Mouse (Mus musculus) brown adipose tissue, adult 24 weeks (tissue): ENCODE results near the gene Fignl2. TPM values are rescaled to one million over a fixed set of nuclear protein-coding genes. Genes with fewer than 3 reads are reported as not detected.

ENCODE experiments used
- H3K27ac ChIP-seq: fragments of 200-500 bp; replicated peaks from 2 replicates; pipeline ENCODE4 v1.5.1; 2012; ENCODE audit warnings: low read depth, mild to moderate bottlenecking, low read length
- H3K4me1 ChIP-seq: fragments of 200-500 bp; 2 replicates; pipeline ENCODE4 v1.6.1; 2012; ENCODE audit warnings: low read length, mixed read lengths; ENCODE audit not compliant: control insufficient read depth, insufficient read depth, insufficient read length
- H3K4me3 ChIP-seq: fragments of 200-500 bp; 2 replicates; pipeline ENCODE4 v1.5.1; 2012; ENCODE audit warnings: low read depth, mild to moderate bottlenecking, low read length, moderate library complexity; ENCODE audit not compliant: insufficient read depth
- polyA plus RNA-seq: library from polyadenylated mRNA; stranded (reverse); fragments of >200 nt; gene quantifications from 2 replicates; pipeline ENCODE4 v1.2.4, GENCODE M21; 2012; ENCODE audit not compliant: missing spikeins, insufficient read depth, insufficient read length

Fignl2 gene
- polyA plus RNA-seq, 1 experiment: 3.0 TPM

DNA sequence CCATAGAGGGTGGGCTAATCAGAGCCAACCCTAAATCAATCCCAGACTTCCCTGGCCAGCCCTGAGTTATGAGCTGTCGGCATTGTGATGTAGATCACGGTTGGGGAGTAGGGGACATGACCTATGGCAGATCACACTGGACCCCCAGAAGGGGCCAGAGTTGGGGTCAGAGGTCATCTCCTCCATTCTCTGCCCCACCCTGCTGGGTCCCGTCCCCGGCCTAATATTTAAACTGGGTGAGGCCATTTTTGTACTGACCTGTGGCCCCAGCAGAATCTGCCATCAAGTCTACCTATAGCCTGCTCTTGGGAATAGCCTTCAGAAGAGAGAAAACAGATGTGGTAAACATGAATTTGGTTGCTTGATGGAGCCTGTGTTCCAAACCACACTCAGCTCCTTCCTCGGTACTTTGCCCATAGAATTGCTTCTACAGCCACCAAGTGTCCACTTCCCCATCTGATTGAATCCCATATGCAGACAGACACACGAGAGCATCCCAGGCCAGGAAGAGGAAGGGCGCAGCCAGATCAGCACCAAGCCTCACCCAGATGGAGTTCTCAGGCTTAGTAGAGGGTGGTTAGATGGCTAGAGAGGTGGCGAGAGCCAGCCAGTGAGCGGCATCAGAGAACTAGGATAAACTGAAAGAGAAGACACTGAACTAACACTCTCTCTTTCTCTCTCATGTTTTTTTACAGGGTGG, 25.4 kb upstream of the Fignl2 start:
- Histone ChIP-seq H3K4me3 (no peak overlapping the region), H3K27ac (no peak overlapping the region), H3K4me1 (no peaks in the 10 kb centered on the region; the same call in 1 of the 2 replicates)

GRCm38 (mm10) chr15:101100996-101101395, 22.6 kb upstream of the Fignl2 start:
- no peak overlapping the region for H3K27ac ChIP-seq
- H3K4me1 ChIP-seq: peaks cover 9% of the 10 kb centered on the region
- H3K4me3 ChIP-seq: no peak overlapping the region

GRCm38 (mm10) chr15:101097985-101098651, 19.8 kb upstream of the Fignl2 start:
- no peak overlapping the region for H3K27ac ChIP-seq
- H3K4me1 ChIP-seq: peaks cover 12% of the 10 kb centered on the region
- no peak overlapping the region for H3K4me3 ChIP-seq

DNA sequence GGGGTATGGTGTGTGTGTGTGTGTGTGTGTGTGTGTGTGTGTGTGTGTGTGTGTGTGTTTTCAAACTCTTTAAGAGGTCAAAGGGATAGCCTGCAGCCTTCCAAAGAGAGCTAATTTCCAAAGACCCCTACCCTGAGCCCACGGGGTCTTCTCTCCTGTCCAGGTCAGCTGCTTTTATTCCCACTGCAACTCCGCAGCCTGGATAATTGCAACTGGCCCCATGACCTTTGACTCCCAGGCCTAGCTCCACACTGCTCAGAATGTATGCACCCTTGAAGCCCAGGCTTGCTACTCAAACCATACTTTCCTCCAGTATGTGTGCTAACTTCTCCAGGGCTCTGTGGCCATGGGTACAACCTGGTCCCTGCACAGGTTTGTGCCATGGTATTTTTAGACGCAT, 17.0 kb upstream of the Fignl2 start:
- H3K4me3 ChIP-seq: no peak overlapping the region
- no peak overlapping the region for H3K27ac ChIP-seq
- H3K4me1 ChIP-seq: peaks cover 28% of the 10 kb centered on the region

GRCm38 (mm10) chr15:101094979-101095378, 16.6 kb upstream of the Fignl2 start:
- Histone ChIP-seq H3K4me1 (peaks cover 28% of the 10 kb centered on the region), H3K27ac (no peak overlapping the region), H3K4me3 (no peak overlapping the region)

- H3K4me1 ChIP-seq: peaks cover 28% of the 10 kb centered on the region
- H3K27ac ChIP-seq: no peak overlapping the region
- H3K4me3 ChIP-seq: no peak overlapping the region
Observed at GRCm38 (mm10) chr15:101093988-101094387, 15.6 kb upstream of the Fignl2 start.

- H3K4me3 ChIP-seq: peak overlapping the region; percentile 17; the same call in 1 of the 2 replicates
Observed at GRCm38 (mm10) chr15:101092829-101093648, 14.7 kb upstream of the Fignl2 start.

GRCm38 (mm10) chr15:101092121-101092828, 13.9 kb upstream of the Fignl2 start:
- Histone ChIP-seq H3K27ac (peak overlapping the region; percentile 52), H3K4me3 (no peak overlapping the region), H3K4me1 (peaks cover 23% of the 10 kb centered on the region)

More at GRCm38 (mm10) chr15:101092829-101093648, 14.7 kb upstream of the Fignl2 start:
- peaks cover 26% of the 10 kb centered on the region for H3K4me1 ChIP-seq
- H3K27ac ChIP-seq: peak overlapping the region; percentile 52

GRCm38 (mm10) chr15:101091551-101091950, 13.2 kb upstream of the Fignl2 start:
- Histone ChIP-seq H3K4me1 (peaks cover 20% of the 10 kb centered on the region), H3K27ac (no peak overlapping the region), H3K4me3 (no peak overlapping the region)

- H3K27ac ChIP-seq: no peak overlapping the region
- H3K4me3 ChIP-seq: no peak overlapping the region
- peaks cover 23% of the 10 kb centered on the region for H3K4me1 ChIP-seq
Observed at GRCm38 (mm10) chr15:101088291-101088690, 9.9 kb upstream of the Fignl2 start.

GRCm38 (mm10) chr15:101086956-101087355, 8.6 kb upstream of the Fignl2 start:
- peaks cover 17% of the 10 kb centered on the region for H3K4me1 ChIP-seq
- H3K4me3 ChIP-seq: no peak overlapping the region
- no peak overlapping the region for H3K27ac ChIP-seq

DNA sequence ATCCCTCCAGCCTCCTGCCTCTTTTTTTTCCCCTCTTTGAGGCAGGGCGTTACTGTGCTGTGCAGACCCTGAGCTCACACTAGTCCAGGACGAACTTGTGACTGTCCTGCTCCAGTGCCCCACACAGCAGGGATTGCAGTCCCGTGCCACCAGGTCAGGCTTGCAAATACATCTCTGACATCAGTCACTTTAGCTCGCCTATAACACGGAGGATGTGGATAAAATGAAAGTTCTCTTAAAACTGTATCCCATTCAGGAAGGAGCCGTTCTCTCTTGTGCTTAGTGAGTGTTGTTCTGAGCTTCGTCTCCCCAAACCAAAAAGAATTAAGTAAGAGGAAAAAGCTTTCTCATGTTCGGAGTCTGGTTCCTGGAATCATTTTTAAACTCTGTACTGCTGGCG, 8.1 kb upstream of the Fignl2 start:
- peaks cover 17% of the 10 kb centered on the region for H3K4me1 ChIP-seq
- 0 out of 2 replicates have a peak overlapping the region, but pooled peaks have one; percentile 5 for H3K27ac ChIP-seq
- H3K4me3 ChIP-seq: no peak overlapping the region

DNA sequence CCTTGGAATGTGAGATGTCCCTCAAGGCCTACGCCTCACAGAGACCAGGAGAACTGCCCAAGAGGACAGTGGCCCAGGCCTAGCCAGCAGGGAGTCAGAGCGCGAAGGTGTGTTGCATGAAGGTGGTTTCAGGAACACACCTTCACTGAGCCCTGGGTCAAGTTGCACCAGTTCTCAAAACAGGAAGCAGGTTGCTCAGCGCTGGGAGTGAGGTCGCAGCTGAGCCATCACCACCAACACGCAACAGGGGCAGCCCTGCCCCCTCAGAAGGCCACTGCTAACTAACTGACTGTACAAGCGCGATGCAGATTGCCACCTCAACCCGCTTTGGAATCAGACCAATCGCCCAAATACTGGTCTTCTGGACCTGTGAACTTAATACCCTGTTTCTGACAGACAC, 6.1 kb upstream of the Fignl2 start:
- no peak overlapping the region for H3K27ac ChIP-seq
- peaks cover 32% of the 10 kb centered on the region for H3K4me1 ChIP-seq
- H3K4me3 ChIP-seq: no peak overlapping the region

- Histone ChIP-seq H3K27ac (peak overlapping the region; percentile 49), H3K4me1 (peaks cover 38% of the 10 kb centered on the region), H3K4me3 (no peak overlapping the region)
Observed at GRCm38 (mm10) chr15:101082236-101082635, 3.9 kb upstream of the Fignl2 start.
